Mouse (Mus musculus) liver, embryonic 12.5 days (tissue): ENCODE measurements around the gene Axin1. TPM values are rescaled to one million over a fixed set of nuclear protein-coding genes. Genes with fewer than 3 reads are reported as not detected.
"Not testable (repeated sequence)": the region's sequence is repeated elsewhere in the genome, so short reads cannot be mapped to it uniquely, and the experiment has no call there.

ENCODE experiments used
- ATAC-seq: fragments of 200-750 bp; cut with Nextera tagmentation; 2 replicates; pipeline ENCODE4 v1.8.0; 2017; ENCODE audit warnings: moderate number of reproducible peaks, mild to moderate bottlenecking, moderate library complexity
- H3K27ac ChIP-seq: fragments of 300-500 bp; sonication (generic); 2 replicates; pipeline ENCODE4 v1.5.1; 2016; ENCODE audit warnings: mild to moderate bottlenecking
- H3K27me3 ChIP-seq: fragments of 300-500 bp; sonication (generic); replicated peaks from 2 replicates; pipeline ENCODE4 v1.6.1; 2016; ENCODE audit warnings: mild to moderate bottlenecking, moderate library complexity
- H3K36me3 ChIP-seq: fragments of 300-500 bp; sonication (generic); 2 replicates; pipeline ENCODE4 v1.6.1; 2016; ENCODE audit warnings: mild to moderate bottlenecking, moderate library complexity
- H3K4me1 ChIP-seq: fragments of 300-500 bp; sonication (generic); 2 replicates; pipeline ENCODE4 v1.6.1; 2016
- H3K4me2 ChIP-seq: fragments of 300-500 bp; sonication (generic); 2 replicates; pipeline ENCODE4 v1.6.1; 2016; ENCODE audit warnings: mild to moderate bottlenecking, moderate library complexity
- H3K4me3 ChIP-seq: fragments of 300-500 bp; sonication (generic); 2 replicates; pipeline ENCODE4 v1.5.1; 2016; ENCODE audit warnings: mild to moderate bottlenecking, moderate library complexity
- H3K9ac ChIP-seq: fragments of 300-500 bp; sonication (generic); 2 replicates; pipeline ENCODE4 v1.6.1; 2016; ENCODE audit warnings: mild to moderate bottlenecking, moderate library complexity
- H3K9me3 ChIP-seq: fragments of 300-500 bp; sonication (generic); replicated peaks from 2 replicates; pipeline ENCODE4 v1.6.1; 2016; ENCODE audit warnings: mild to moderate bottlenecking, moderate library complexity
- WGBS: fragments of 180-500 bp; shearing (Covaris S2); methylation state at CpG from one replicate; pipeline ENCODE4 v1.1.7; 2016; ENCODE audit not compliant: insufficient replicate concordance; 5-methylcytosine and 5-hydroxymethylcytosine counted together
- polyA plus RNA-seq: library from polyadenylated mRNA; unstranded; fragments of >200 nt; fragmentation: Nextera tagmentation; extraction: Ambion mirVana; gene quantifications from 2 replicates; pipeline ENCODE4 v1.2.1, GENCODE M21; 2016

The Axin1 gene
- polyA plus RNA-seq = 15.2 and 16.4 TPM in 2 replicates

GRCm38 (mm10) chr17:26138239-26138836, at the start of gene Axin1:
TSS of gene Axin1 (plus strand) at chr17:26138688.
- Histone ChIP-seq H3K27ac (peak within 1 kb of the TSS; percentile 92), H3K9me3 (no peaks in the 10 kb centered on the region), H3K4me2 (peak within 1 kb of the TSS; percentile 97), H3K36me3 (peaks cover 15% of the 10 kb centered on the region), H3K9ac (peak within 1 kb of the TSS; percentile 92), H3K4me3 (peak within 1 kb of the TSS; percentile 92), H3K27me3 (no peaks in the 10 kb centered on the region), H3K4me1 (peaks cover 41% of the 10 kb centered on the region)
- WGBS = under 1% methylated on average over 42 of the region's 42 CpGs
- ATAC-seq = peak; percentile 96

- peak within 1 kb of the TSS; percentile 72 for H3K27ac ChIP-seq
- H3K4me1 ChIP-seq = peaks cover 30% of the 10 kb centered on the region
- H3K4me3 ChIP-seq = peak within 1 kb of the TSS; percentile 65
- H3K9me3 ChIP-seq = no peaks in the 10 kb centered on the region
- peak within 1 kb of the TSS; percentile 62 for H3K9ac ChIP-seq
- WGBS = 2% methylated on average over 32 of the region's 32 CpGs
- peak within 1 kb of the TSS; percentile 82 for H3K4me2 ChIP-seq
- peak; percentile 85 for ATAC-seq
- peaks cover 28% of the 10 kb centered on the region for H3K36me3 ChIP-seq
- no peaks in the 10 kb centered on the region; the same call in 1 of the 2 replicates for H3K27me3 ChIP-seq
These were observed 48.4 kb upstream of the Axin1 start, which contains the start of gene Decr2 for GRCm38 (mm10) chr17:26089905-26090632. TSS of gene Decr2 (minus strand) at chr17:26090337.

GRCm38 (mm10) chr17:26094531-26095110, 43.9 kb upstream of the Axin1 start:
- no peak for ATAC-seq
- Histone ChIP-seq H3K4me1 (peaks cover 37% of the 10 kb centered on the region), H3K9me3 (no peaks in the 10 kb centered on the region), H3K4me2 (peak overlapping the region; percentile 90), H3K9ac (peak overlapping the region; percentile 75), H3K36me3 (peaks cover 23% of the 10 kb centered on the region), H3K27ac (peak overlapping the region; percentile 75), H3K27me3 (no peaks in the 10 kb centered on the region), H3K4me3 (peak overlapping the region; percentile 67)
- WGBS = 23% methylated on average over 9 of the region's 9 CpGs

GRCm38 (mm10) chr17:26095121-26095740, 43.3 kb upstream of the Axin1 start, which contains the start of gene Nme4:
TSS of gene Nme4 (minus strand) at chr17:26095602.
- Histone ChIP-seq H3K4me2 (peak within 1 kb of the TSS; percentile 90), H3K4me3 (peak within 1 kb of the TSS; percentile 67), H3K4me1 (peaks cover 31% of the 10 kb centered on the region), H3K27me3 (no peaks in the 10 kb centered on the region), H3K36me3 (peaks cover 23% of the 10 kb centered on the region), H3K9me3 (no peaks in the 10 kb centered on the region), H3K27ac (peak within 1 kb of the TSS; percentile 75), H3K9ac (peak within 1 kb of the TSS; percentile 75)
- ATAC-seq = peak; percentile 87
- 2% methylated on average over 47 of the region's 47 CpGs for WGBS

- whole genome bisulfite sequencing = 72% methylated on average over 7 of the region's 7 CpGs
- H3K9ac ChIP-seq = no peak overlapping the region
- no peak overlapping the region for H3K4me2 ChIP-seq
- no peaks in the 10 kb centered on the region for H3K9me3 ChIP-seq
- H3K27me3 ChIP-seq = no peaks in the 10 kb centered on the region
- H3K36me3 ChIP-seq = peaks cover 5% of the 10 kb centered on the region
- ATAC-seq = no peak
- peaks cover 41% of the 10 kb centered on the region for H3K4me1 ChIP-seq
- H3K4me3 ChIP-seq = no peak overlapping the region
- H3K27ac ChIP-seq = no peak overlapping the region
These were observed 40.0 kb upstream of the Axin1 start for GRCm38 (mm10) chr17:26098461-26098860.

- not testable (repeated sequence) for H3K36me3 ChIP-seq, H3K9me3 ChIP-seq, H3K27me3 ChIP-seq, ATAC-seq, H3K27ac ChIP-seq, H3K9ac ChIP-seq, H3K4me3 ChIP-seq, H3K4me2 ChIP-seq
- peaks cover 32% of the 10 kb centered on the region for H3K4me1 ChIP-seq
- whole genome bisulfite sequencing = 55% methylated on average over 3 of the region's 3 CpGs
These were observed 39.2 kb upstream of the Axin1 start for GRCm38 (mm10) chr17:26099316-26099715.

- Histone ChIP-seq H3K27ac (no peak overlapping the region), H3K4me2 (no peak overlapping the region), H3K9ac (no peak overlapping the region), H3K27me3 (no peaks in the 10 kb centered on the region), H3K36me3 (no peaks in the 10 kb centered on the region), H3K4me1 (peaks cover 25% of the 10 kb centered on the region), H3K9me3 (no peaks in the 10 kb centered on the region), H3K4me3 (no peak overlapping the region)
- WGBS = 45% methylated on average over 2 of the region's 2 CpGs
- no peak for ATAC-seq
These were observed 38.3 kb upstream of the Axin1 start for GRCm38 (mm10) chr17:26100166-26100565.

- no peak overlapping the region for H3K9ac ChIP-seq
- peaks cover 18% of the 10 kb centered on the region for H3K4me1 ChIP-seq
- H3K36me3 ChIP-seq = no peaks in the 10 kb centered on the region
- H3K27me3 ChIP-seq = no peaks in the 10 kb centered on the region
- H3K4me3 ChIP-seq = no peak overlapping the region
- no peaks in the 10 kb centered on the region for H3K9me3 ChIP-seq
- no peak overlapping the region for H3K4me2 ChIP-seq
- peak; percentile 84 for ATAC-seq
- no peak overlapping the region for H3K27ac ChIP-seq
- 35% methylated on average over 4 of the region's 4 CpGs for WGBS
These were observed 37.0 kb upstream of the Axin1 start for GRCm38 (mm10) chr17:26101478-26101877.

- Histone ChIP-seq H3K9me3 (no peaks in the 10 kb centered on the region), H3K4me1 (peaks cover 18% of the 10 kb centered on the region), H3K9ac (no peak overlapping the region), H3K4me3 (no peak overlapping the region), H3K27ac (no peak overlapping the region), H3K4me2 (no peak overlapping the region), H3K36me3 (no peaks in the 10 kb centered on the region), H3K27me3 (peaks cover 13% of the 10 kb centered on the region)
- 35% methylated on average over 4 of the region's 4 CpGs for WGBS
- ATAC-seq = no peak
These were observed 32.9 kb upstream of the Axin1 start for GRCm38 (mm10) chr17:26105619-26106018.

GRCm38 (mm10) chr17:26110156-26110555, 28.3 kb upstream of the Axin1 start:
- H3K27me3 ChIP-seq = peaks cover 59% of the 10 kb centered on the region
- H3K9ac ChIP-seq = no peak overlapping the region
- ATAC-seq = no peak
- no peak overlapping the region for H3K4me2 ChIP-seq
- no peaks in the 10 kb centered on the region for H3K36me3 ChIP-seq
- 33% methylated on average over 4 of the region's 4 CpGs for WGBS
- no peak overlapping the region for H3K27ac ChIP-seq
- peaks cover 17% of the 10 kb centered on the region for H3K4me1 ChIP-seq
- no peaks in the 10 kb centered on the region for H3K9me3 ChIP-seq
- no peak overlapping the region for H3K4me3 ChIP-seq

- H3K4me2 ChIP-seq = no peak overlapping the region
- 23% methylated on average over 4 of the region's 4 CpGs for WGBS
- H3K36me3 ChIP-seq = no peaks in the 10 kb centered on the region
- no peak for ATAC-seq
- H3K27ac ChIP-seq = no peak overlapping the region
- H3K4me3 ChIP-seq = no peak overlapping the region
- H3K9me3 ChIP-seq = no peaks in the 10 kb centered on the region
- H3K9ac ChIP-seq = no peak overlapping the region
- H3K4me1 ChIP-seq = peaks cover 14% of the 10 kb centered on the region
- peaks cover 67% of the 10 kb centered on the region for H3K27me3 ChIP-seq
These were observed 27.5 kb upstream of the Axin1 start for GRCm38 (mm10) chr17:26111024-26111423.

- Histone ChIP-seq H3K27ac (no peak overlapping the region), H3K4me3 (no peak overlapping the region), H3K27me3 (peaks cover 74% of the 10 kb centered on the region), H3K4me1 (peaks cover 20% of the 10 kb centered on the region), H3K36me3 (no peaks in the 10 kb centered on the region), H3K4me2 (no peak overlapping the region), H3K9me3 (no peaks in the 10 kb centered on the region), H3K9ac (no peak overlapping the region)
- no peak for ATAC-seq
- WGBS = 30% methylated on average over 4 of the region's 4 CpGs
These were observed 26.8 kb upstream of the Axin1 start for GRCm38 (mm10) chr17:26111722-26112121.
